Mouse (Mus musculus): Measurements from ENCODE around the gene Fgd2. TPM values are rescaled to one million over a fixed set of nuclear protein-coding genes. Genes with fewer than 3 reads are reported as not detected.
"Not testable (repeated sequence)": the region's sequence is repeated elsewhere in the genome, so short reads cannot be mapped to it uniquely, and the experiment has no call there.

The Fgd2 gene
- polyA plus RNA-seq, 1 experiment from 2014 or later: 2.2 TPM

GRCm38 (mm10) chr17:29388978-29389377 is 28.3 kb downstream of the Fgd2 start:
- H3K4me3 ChIP-seq (ENCODE audit: low read depth, low read length): no peak overlapping the region
- H3K27ac ChIP-seq (ENCODE audit: low read depth, low read length): no peak overlapping the region
- H3K9ac ChIP-seq (ENCODE audit: low read length): no peak overlapping the region
- no peaks in the 10 kb centered on the region for H3K9me3 ChIP-seq (ENCODE audit: control insufficient read depth, low read length)
- no peaks in the 10 kb centered on the region for H3K4me1 ChIP-seq (ENCODE audit: control insufficient read depth, insufficient read depth, low read length)
- no peak for ATAC-seq (ENCODE audit: low FRiP score)
- 88% methylated on average over 11 of the region's 11 CpGs for WGBS
- no peak for DNase-seq (ENCODE audit: low spot score, missing footprints)
- no peak overlapping the region for H3K4me2 ChIP-seq
- H3K27me3 ChIP-seq (ENCODE audit: control insufficient read depth, insufficient read depth, low read length): no peaks in the 10 kb centered on the region
- H3K36me3 ChIP-seq (ENCODE audit: control insufficient read depth, insufficient read depth, low read length): no peaks in the 10 kb centered on the region

- Histone ChIP-seq H3K27me3 (ENCODE audit: control insufficient read depth, insufficient read depth, low read length) (no peaks in the 10 kb centered on the region), H3K27ac (ENCODE audit: low read depth, low read length) (no peak overlapping the region), H3K4me2 (no peak overlapping the region), H3K4me1 (ENCODE audit: control insufficient read depth, insufficient read depth, low read length) (no peaks in the 10 kb centered on the region), H3K9ac (ENCODE audit: low read length) (no peak overlapping the region), H3K9me3 (ENCODE audit: control insufficient read depth, low read length) (no peaks in the 10 kb centered on the region), H3K4me3 (ENCODE audit: low read depth, low read length) (no peak overlapping the region), H3K36me3 (ENCODE audit: control insufficient read depth, insufficient read depth, low read length) (no peaks in the 10 kb centered on the region)
- 87% methylated on average over 8 of the region's 8 CpGs for WGBS
- DNase-seq (ENCODE audit: low spot score, missing footprints) (no peak), ATAC-seq (ENCODE audit: low FRiP score) (no peak)
These were observed 30.6 kb downstream of the Fgd2 start for GRCm38 (mm10) chr17:29391280-29391679.

- no peak for DNase-seq (ENCODE audit: low spot score, missing footprints)
- H3K4me3 ChIP-seq (ENCODE audit: low read depth, low read length): no peak overlapping the region
- H3K27me3 ChIP-seq (ENCODE audit: control insufficient read depth, insufficient read depth, low read length): no peaks in the 10 kb centered on the region
- no peak overlapping the region for H3K9ac ChIP-seq (ENCODE audit: low read length)
- no peak for ATAC-seq (ENCODE audit: low FRiP score)
- no peak overlapping the region for H3K4me2 ChIP-seq
- H3K9me3 ChIP-seq (ENCODE audit: control insufficient read depth, low read length): no peaks in the 10 kb centered on the region
- no peaks in the 10 kb centered on the region for H3K36me3 ChIP-seq (ENCODE audit: control insufficient read depth, insufficient read depth, low read length)
- peaks cover 14% of the 10 kb centered on the region for H3K4me1 ChIP-seq (ENCODE audit: control insufficient read depth, insufficient read depth, low read length)
- WGBS: 67% methylated on average over 14 of the region's 14 CpGs
- H3K27ac ChIP-seq (ENCODE audit: low read depth, low read length): no peak overlapping the region
These were observed 32.8 kb downstream of the Fgd2 start for GRCm38 (mm10) chr17:29393335-29394089.

- no peak for ATAC-seq (ENCODE audit: low FRiP score)
- Histone ChIP-seq H3K9me3 (ENCODE audit: control insufficient read depth, low read length) (no peaks in the 10 kb centered on the region), H3K36me3 (ENCODE audit: control insufficient read depth, insufficient read depth, low read length) (no peaks in the 10 kb centered on the region), H3K4me1 (ENCODE audit: control insufficient read depth, insufficient read depth, low read length) (peaks cover 21% of the 10 kb centered on the region), H3K27ac (ENCODE audit: low read depth, low read length) (no peak overlapping the region), H3K4me3 (ENCODE audit: low read depth, low read length) (no peak overlapping the region), H3K4me2 (no peak overlapping the region), H3K27me3 (ENCODE audit: control insufficient read depth, insufficient read depth, low read length) (peaks cover 2% of the 10 kb centered on the region; the same call in 1 of the 2 replicates), H3K9ac (ENCODE audit: low read length) (no peak overlapping the region)
- WGBS: 75% methylated on average over 9 of the region's 9 CpGs
- no peak for DNase-seq (ENCODE audit: low spot score, missing footprints)
These were observed 33.5 kb downstream of the Fgd2 start for GRCm38 (mm10) chr17:29394106-29394760.

- not testable (repeated sequence) for H3K27me3 ChIP-seq (ENCODE audit: control insufficient read depth, insufficient read depth, low read length); H3K36me3 ChIP-seq (ENCODE audit: control insufficient read depth, insufficient read depth, low read length); ATAC-seq (ENCODE audit: low FRiP score); H3K4me3 ChIP-seq (ENCODE audit: low read depth, low read length); H3K9ac ChIP-seq (ENCODE audit: low read length); H3K9me3 ChIP-seq (ENCODE audit: control insufficient read depth, low read length); H3K27ac ChIP-seq (ENCODE audit: low read depth, low read length); H3K4me2 ChIP-seq; DNase-seq (ENCODE audit: low spot score, missing footprints)
- 69% methylated on average over 2 of the region's 2 CpGs for WGBS
- H3K4me1 ChIP-seq (ENCODE audit: control insufficient read depth, insufficient read depth, low read length): peaks cover 22% of the 10 kb centered on the region
These were observed 34.0 kb downstream of the Fgd2 start for GRCm38 (mm10) chr17:29394761-29395160.

- H3K4me3 ChIP-seq (ENCODE audit: low read depth, low read length): no peak overlapping the region
- DNase-seq (ENCODE audit: low spot score, missing footprints) (no peak), ATAC-seq (ENCODE audit: low FRiP score) (no peak)
- no peak overlapping the region for H3K4me2 ChIP-seq
- H3K27me3 ChIP-seq (ENCODE audit: control insufficient read depth, insufficient read depth, low read length): peaks cover 2% of the 10 kb centered on the region; the same call in 1 of the 2 replicates
- H3K4me1 ChIP-seq (ENCODE audit: control insufficient read depth, insufficient read depth, low read length): peaks cover 22% of the 10 kb centered on the region
- no peak overlapping the region for H3K9ac ChIP-seq (ENCODE audit: low read length)
- no peaks in the 10 kb centered on the region for H3K36me3 ChIP-seq (ENCODE audit: control insufficient read depth, insufficient read depth, low read length)
- WGBS: 71% methylated on average over 7 of the region's 7 CpGs
- H3K9me3 ChIP-seq (ENCODE audit: control insufficient read depth, low read length): no peaks in the 10 kb centered on the region
- no peak overlapping the region for H3K27ac ChIP-seq (ENCODE audit: low read depth, low read length)
These were observed 34.7 kb downstream of the Fgd2 start for GRCm38 (mm10) chr17:29395381-29395780.

GRCm38 (mm10) chr17:29396056-29396799 is 35.5 kb downstream of the Fgd2 start:
- H3K9ac ChIP-seq (ENCODE audit: low read length): no peak overlapping the region
- WGBS: 57% methylated on average over 6 of the region's 6 CpGs
- no peak overlapping the region for H3K4me2 ChIP-seq
- H3K4me1 ChIP-seq (ENCODE audit: control insufficient read depth, insufficient read depth, low read length): peaks cover 22% of the 10 kb centered on the region
- H3K9me3 ChIP-seq (ENCODE audit: control insufficient read depth, low read length): no peaks in the 10 kb centered on the region
- H3K4me3 ChIP-seq (ENCODE audit: low read depth, low read length): no peak overlapping the region
- ATAC-seq (ENCODE audit: low FRiP score): no peak
- DNase-seq (ENCODE audit: low spot score, missing footprints): no peak
- no peaks in the 10 kb centered on the region for H3K36me3 ChIP-seq (ENCODE audit: control insufficient read depth, insufficient read depth, low read length)
- H3K27me3 ChIP-seq (ENCODE audit: control insufficient read depth, insufficient read depth, low read length): peaks cover 2% of the 10 kb centered on the region; the same call in 1 of the 2 replicates
- H3K27ac ChIP-seq (ENCODE audit: low read depth, low read length): no peak overlapping the region

- Histone ChIP-seq H3K4me3 (ENCODE audit: low read depth, low read length) (no peak overlapping the region), H3K9me3 (ENCODE audit: control insufficient read depth, low read length) (no peaks in the 10 kb centered on the region), H3K27ac (ENCODE audit: low read depth, low read length) (no peak overlapping the region), H3K36me3 (ENCODE audit: control insufficient read depth, insufficient read depth, low read length) (no peaks in the 10 kb centered on the region), H3K4me1 (ENCODE audit: control insufficient read depth, insufficient read depth, low read length) (peaks cover 22% of the 10 kb centered on the region), H3K4me2 (no peak overlapping the region), H3K27me3 (ENCODE audit: control insufficient read depth, insufficient read depth, low read length) (peaks cover 2% of the 10 kb centered on the region; the same call in 1 of the 2 replicates), H3K9ac (ENCODE audit: low read length) (no peak overlapping the region)
- ATAC-seq (ENCODE audit: low FRiP score) (peak; percentile 77), DNase-seq (ENCODE audit: low spot score, missing footprints) (peak; percentile 98)
- 21% methylated on average over 6 of the region's 6 CpGs for WGBS
These were observed 36.1 kb downstream of the Fgd2 start for GRCm38 (mm10) chr17:29396821-29397242.
